Mouse (Mus musculus) E14TG2a.4 (cell line): ENCODE measurements at regions not wholly inside any gene's neighbourhood (a gene's known extent, or its start where the extent isn't known, plus 50 kb on each side); places are given as distances from the start of the nearest gene placed in this dataset.

ENCODE experiments used
- CTCF ChIP-seq: conservative IDR thresholded peaks from 2 replicates; pipeline ENCODE4 v1.5.1; 2014; ENCODE audit warnings: low read length
- NANOG ChIP-seq: IDR thresholded peaks from 2 replicates; pipeline ENCODE4 v1.6.1; 2014; ENCODE audit warnings: borderline replicate concordance, low read length, mixed read lengths

- TF ChIP-seq CTCF (no peak), NANOG (no peak)
Measured at GRCm38 (mm10) chr10:122603960-122604359, 74.6 kb upstream of the Ppm1h start.
